Mouse (Mus musculus) erythroblast, adult 5-6 weeks (primary cell): ENCODE data around the gene Sgk1. TPM values are rescaled to one million over a fixed set of nuclear protein-coding genes. Genes with fewer than 3 reads are reported as not detected.

Source experiments
- ATAC-seq: replicated peaks from 2 replicates; pipeline ENCODE4 v1.8.0; 2016; ENCODE audit warnings: moderate number of reproducible peaks, mild to moderate bottlenecking, moderate TSS enrichment, inconsistent platforms; ENCODE audit not compliant: poor library complexity, low FRiP score, severe bottlenecking
- total RNA-seq, 2 experiments: library from RNA; stranded (forward) in 1 of 2; stranded (reverse) in 1 of 2; fragments of 150-400 nt in 1 of 2; fragments of 200-764, 138-1000 nt in 1 of 2; gene quantifications; 2 replicates each; pipeline versions ENCODE4 v1.2.3 to v1.2.4; 2015 to 2017; ENCODE audit warnings: low replicate concordance in 2 of 2

Gene Sgk1
- total RNA-seq, 2 experiments from 2014 or later: 2.1 to 7.2 TPM

- ATAC-seq: no peak
These were observed 29.4 kb downstream of the Sgk1 start for GRCm38 (mm10) chr10:21911303-21911947.

GRCm38 (mm10) chr10:21914751-21915150, 32.8 kb downstream of the Sgk1 start:
- no peak for ATAC-seq

- no peak for ATAC-seq
These were observed 34.5 kb downstream of the Sgk1 start for GRCm38 (mm10) chr10:21916301-21917071.

GRCm38 (mm10) chr10:21918016-21918749, 36.2 kb downstream of the Sgk1 start:
- ATAC-seq: no peak

GRCm38 (mm10) chr10:21918750-21919145, 36.8 kb downstream of the Sgk1 start:
- no peak for ATAC-seq

- ATAC-seq: no peak
These were observed 38.6 kb downstream of the Sgk1 start for GRCm38 (mm10) chr10:21920611-21921010.

GRCm38 (mm10) chr10:21922716-21923350, 40.8 kb downstream of the Sgk1 start:
- no peak for ATAC-seq

GRCm38 (mm10) chr10:21923495-21923952, 41.5 kb downstream of the Sgk1 start:
- ATAC-seq: no peak

GRCm38 (mm10) chr10:21924051-21924720, 42.2 kb downstream of the Sgk1 start:
- no peak for ATAC-seq

GRCm38 (mm10) chr10:21926941-21927340, 45.0 kb downstream of the Sgk1 start:
- no peak for ATAC-seq

GRCm38 (mm10) chr10:21930781-21931380, 48.9 kb downstream of the Sgk1 start:
- ATAC-seq: no peak

- ATAC-seq: no peak
These were observed 50.8 kb downstream of the Sgk1 start for GRCm38 (mm10) chr10:21932791-21933190.

GRCm38 (mm10) chr10:21934826-21935225, 52.8 kb downstream of the Sgk1 start:
- no peak for ATAC-seq

GRCm38 (mm10) chr10:21936513-21937221, 54.7 kb downstream of the Sgk1 start:
- no peak for ATAC-seq

GRCm38 (mm10) chr10:21937222-21937605, 55.2 kb downstream of the Sgk1 start:
- no peak for ATAC-seq

GRCm38 (mm10) chr10:21938166-21938565, 56.2 kb downstream of the Sgk1 start:
- no peak for ATAC-seq

- no peak for ATAC-seq
These were observed 59.3 kb downstream of the Sgk1 start for GRCm38 (mm10) chr10:21941235-21941634.

- ATAC-seq: no peak
These were observed 61.2 kb downstream of the Sgk1 start for GRCm38 (mm10) chr10:21943145-21943700.
